Mouse (Mus musculus) heart, postnatal 0 days (tissue): Measurements from ENCODE around the gene Cep112.

Experiments
- CTCF ChIP-seq: IDR thresholded peaks from 2 replicates; pipeline ENCODE4 v1.5.1; 2016; ENCODE audit warnings: antibody characterized with exemption, control low read depth, low read depth
- EP300 ChIP-seq: IDR thresholded peaks from 2 replicates; pipeline ENCODE4 v1.6.1; 2016; ENCODE audit warnings: antibody characterized with exemption, low read depth

- no peak for TF ChIP-seq CTCF
- no peak for TF ChIP-seq EP300
These were observed 102.9 kb downstream of the Cep112 start for GRCm38 (mm10) chr11:108527725-108528363.
